Mouse (Mus musculus) liver, embryonic 14 days (tissue): Measurements from ENCODE around the gene Tcp10b. TPM values are rescaled to one million over a fixed set of nuclear protein-coding genes. Genes with fewer than 3 reads are reported as not detected.

Source experiments
- polyA plus RNA-seq: library from polyadenylated mRNA; depleted of rRNA; stranded (reverse); fragments of >200 nt; gene quantifications from 2 replicates; pipeline ENCODE4 v1.2.3, GENCODE M21; 2012; rRNA removed

Gene Tcp10b
- polyA plus RNA-seq: 0.03 TPM in 2 replicates

GRCm38 (mm10) chr17:13060804-13061203 lies at the start of gene Tcp10b:
Gene Tcp10b, plus strand, starts transcription at chr17:13061104.

GRCm38 (mm10) chr17:13052124-13052813 lies 8.6 kb upstream of the Tcp10b start, which contains the start of gene Gpr31b:
Gene Gpr31b, minus strand, starts transcription at chr17:13052296.

GRCm38 (mm10) chr17:13131710-13132109 lies 70.8 kb downstream of the Tcp10b start, which contains the start of gene Unc93a:
Gene Unc93a, minus strand, starts transcription at chr17:13131810.

Other genes with a start within 250 kb of the Tcp10b start
- gene Mas1, start 193.0 kb upstream of the Tcp10b start, polyA plus RNA-seq: 0.07 and 0.08 TPM in 2 replicates
- 0.01 TPM in 1 of 2 replicates, not detected in the other for gene Mrgprh, start 185.1 kb upstream of the Tcp10b start, polyA plus RNA-seq
- 0.62 and 0.77 TPM in 2 replicates for gene Pnldc1, start 150.9 kb upstream of the Tcp10b start, polyA plus RNA-seq
- 111 and 135 TPM in 2 replicates for gene Tcp1, start 145.4 kb upstream of the Tcp10b start, polyA plus RNA-seq
- 58.7 and 65.0 TPM in 2 replicates for gene Mrpl18, start 144.8 kb upstream of the Tcp10b start, polyA plus RNA-seq
- gene Acat3, start 120.5 kb upstream of the Tcp10b start, polyA plus RNA-seq: 3.5 and 4.3 TPM in 2 replicates
- 34.7 and 41.4 TPM in 2 replicates for gene Acat2, start 100.4 kb upstream of the Tcp10b start, polyA plus RNA-seq
- 28.0 and 31.6 TPM in 2 replicates for gene Wtap, start 66.9 kb upstream of the Tcp10b start, polyA plus RNA-seq
- 91.4 and 92.0 TPM in 2 replicates for gene Sod2, start 54.3 kb upstream of the Tcp10b start, polyA plus RNA-seq
- gene Gpr31b, start 8.8 kb upstream of the Tcp10b start, polyA plus RNA-seq: 0.02 TPM in 1 of 2 replicates, not detected in the other
- 0.01 TPM in 1 of 2 replicates, not detected in the other for gene Unc93a, start 70.7 kb downstream of the Tcp10b start, polyA plus RNA-seq
- gene Smok2a, start 160.1 kb downstream of the Tcp10b start, polyA plus RNA-seq: not detected in 2 replicates
- gene Smok2b, start 169.2 kb downstream of the Tcp10b start, polyA plus RNA-seq: not detected in 2 replicates